Mouse (Mus musculus) urinary bladder, postnatal 25 days (tissue): ENCODE data around the gene Esp6.
"Not testable (repeated sequence)": the region's sequence is repeated elsewhere in the genome, so short reads cannot be mapped to it uniquely, and the experiment has no call there.

Source experiments
- DNase-seq: peaks from one replicate; pipeline ENCODE4 v3.0.0; 2022; ENCODE audit warnings: low spot score

The Esp6 gene

GRCm38 (mm10) chr17:40561207-40561606, at the start of gene Esp6:
Gene Esp6 (plus strand): TSS chr17:40561507.
- no peak for DNase-seq

- DNase-seq: no peak
Observed at GRCm38 (mm10) chr17:40519818-40520217, 41.5 kb upstream of the Esp6 start, which contains the start of gene Esp8. Gene Esp8 (plus strand): TSS chr17:40520022.

DNA sequence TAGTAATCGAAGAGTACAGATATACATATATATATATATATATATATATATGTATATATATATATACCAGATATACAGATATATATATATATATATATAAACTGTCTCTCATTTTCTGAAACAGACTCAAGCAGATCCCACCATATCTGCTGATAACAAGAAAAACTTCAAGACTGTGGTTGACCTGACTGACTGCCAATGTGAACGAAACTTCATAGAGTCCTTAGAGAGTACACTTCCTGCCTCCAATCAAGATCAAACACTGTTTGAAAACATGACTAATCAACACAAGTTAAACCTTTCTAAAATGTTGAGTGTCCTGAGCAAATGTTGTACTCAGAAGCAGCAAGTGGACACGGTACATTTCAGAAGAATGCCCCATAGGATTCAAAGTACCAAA, 31.5 kb upstream of the Esp6 start:
- DNase-seq: no peak

DNA sequence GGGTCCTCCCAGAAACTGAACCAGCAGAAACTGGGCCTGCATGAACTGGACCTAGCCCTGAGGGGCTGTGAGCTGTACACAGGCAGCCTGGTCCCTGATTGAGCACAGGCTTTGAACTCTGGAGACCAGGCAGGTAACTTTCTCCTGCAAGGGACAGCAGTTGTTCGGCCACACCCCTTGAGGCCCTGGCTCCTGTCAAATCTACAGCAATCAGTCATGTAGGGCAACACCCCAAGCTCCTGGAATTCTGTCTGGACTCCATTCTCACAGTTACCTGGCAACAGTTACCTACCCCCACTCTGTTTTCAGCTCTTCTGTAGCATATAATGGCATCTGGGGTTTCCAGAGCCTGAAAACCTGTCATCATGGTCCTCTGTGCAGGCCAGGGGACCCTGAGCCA, 30.2 kb upstream of the Esp6 start:
- DNase-seq: no peak

GRCm38 (mm10) chr17:40547005-40547404, 14.3 kb upstream of the Esp6 start:
- not testable (repeated sequence) for DNase-seq

DNA sequence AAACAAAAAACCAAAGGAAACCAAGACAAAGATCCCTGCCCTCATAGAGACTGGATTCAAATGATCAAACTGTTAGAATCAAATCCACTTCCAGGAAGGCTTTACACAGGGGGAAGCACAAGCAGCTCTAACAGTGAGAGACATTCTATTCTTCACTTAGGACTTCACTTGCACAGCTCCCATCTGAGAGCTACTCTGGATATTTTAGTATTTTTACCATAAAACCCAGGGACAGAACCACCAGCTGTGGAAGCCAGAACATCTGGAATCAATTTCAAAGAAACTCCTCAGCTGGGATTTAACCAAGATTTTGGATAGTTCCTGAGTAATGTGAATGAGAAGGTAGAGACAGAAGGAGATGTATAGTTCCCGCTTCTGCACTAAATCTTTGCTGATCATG, 7.8 kb upstream of the Esp6 start:
- no peak for DNase-seq

GRCm38 (mm10) chr17:40583906-40584305, 22.6 kb downstream of the Esp6 start:
- not testable (repeated sequence) for DNase-seq

GRCm38 (mm10) chr17:40591297-40591696, 30.0 kb downstream of the Esp6 start:
- DNase-seq: no peak

DNA sequence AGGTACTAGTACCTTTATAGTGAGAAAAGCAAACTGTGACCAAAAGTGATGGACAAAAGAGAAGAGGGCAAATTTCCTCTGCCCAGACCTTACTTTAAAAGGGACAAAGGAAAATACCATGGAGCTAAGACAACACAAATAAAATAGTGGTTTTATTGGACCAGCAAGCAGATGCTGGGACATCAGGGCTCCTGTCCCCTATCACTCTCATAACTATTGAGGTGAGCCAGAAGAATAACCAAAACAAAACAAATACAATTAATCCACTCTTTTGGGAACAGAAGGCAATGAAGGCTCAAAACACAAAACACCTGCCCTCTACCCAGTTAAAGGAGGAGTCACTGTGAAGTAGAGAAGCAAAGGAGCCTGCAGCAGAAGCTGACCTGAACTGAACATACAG, 37.0 kb downstream of the Esp6 start, which contains the start of gene Esp4:
TSS of gene Esp4 (plus strand) at position 301 of the 400 bp plus-strand sequence.
- DNase-seq: no peak
